Mouse (Mus musculus) ES-Bruce4 (cell line): ENCODE measurements around the gene Zfp367.

Experiments
- CTCF ChIP-seq: IDR thresholded peaks from one replicate; pipeline ENCODE4 v1.8.1; 2011; ENCODE audit warnings: low read depth, low read length
- EP300 ChIP-seq: IDR thresholded peaks from 2 replicates; pipeline ENCODE4 v1.6.1; 2011; ENCODE audit warnings: low read depth, low read length; ENCODE audit not compliant: insufficient read depth
- POLR2A ChIP-seq: IDR thresholded peaks from one replicate; pipeline ENCODE4 v1.8.1; 2011; ENCODE audit warnings: low read length; ENCODE audit not compliant: insufficient read depth

GRCm38 (mm10) chr13:64088057-64088456, 64.9 kb downstream of the Zfp367 start:
- TF ChIP-seq EP300 (no peak), CTCF (no peak), POLR2A (no peak)
